Mouse (Mus musculus) megakaryocyte, embryonic 14.5 days (primary cell): ENCODE results near the gene Stk11.

Experiments used
- FLI1 ChIP-seq: IDR thresholded peaks from 2 replicates; pipeline ENCODE4 v1.6.1; 2012; ENCODE audit warnings: low read length, inconsistent platforms, mixed read lengths
- GATA1 ChIP-seq: IDR thresholded peaks from 3 replicates; pipeline ENCODE4 v1.6.1; 2012; ENCODE audit warnings: mixed read lengths, low read length, inconsistent platforms, borderline replicate concordance

GRCm38 (mm10) chr10:80135641-80136040, 20.0 kb downstream of the Stk11 start:
- TF ChIP-seq GATA1 = no peak
- TF ChIP-seq FLI1 = no peak
